Mouse (Mus musculus) lung, embryonic 15.5 days (tissue): ENCODE data around the gene Ptpru. TPM values are rescaled to one million over a fixed set of nuclear protein-coding genes. Genes with fewer than 3 reads are reported as not detected.

Source experiments
- ATAC-seq: fragments of 200-750 bp; cut with Nextera tagmentation; 2 replicates; pipeline ENCODE4 v1.8.0; 2017; ENCODE audit warnings: moderate number of reproducible peaks, borderline replicate concordance; ENCODE audit not compliant: low FRiP score, low TSS enrichment; ENCODE audit errors: extremely low read depth
- H3K27ac ChIP-seq: fragments of 300-500 bp; sonication (generic); 2 replicates; pipeline ENCODE4 v1.5.1; 2015; ENCODE audit warnings: moderate library complexity, mild to moderate bottlenecking, inconsistent platforms
- H3K27me3 ChIP-seq: fragments of 300-500 bp; sonication (generic); 2 replicates; pipeline ENCODE4 v1.6.1; 2015; ENCODE audit warnings: inconsistent platforms
- H3K36me3 ChIP-seq: fragments of 300-500 bp; sonication (generic); 2 replicates; pipeline ENCODE4 v1.6.1; 2015; ENCODE audit warnings: inconsistent platforms
- H3K4me1 ChIP-seq: fragments of 300-500 bp; sonication (generic); 2 replicates; pipeline ENCODE4 v1.6.1; 2015; ENCODE audit warnings: inconsistent platforms
- H3K4me2 ChIP-seq: fragments of 300-500 bp; sonication (generic); 2 replicates; pipeline ENCODE4 v1.6.1; 2015; ENCODE audit warnings: inconsistent platforms, mild to moderate bottlenecking, moderate library complexity
- H3K4me3 ChIP-seq: fragments of 300-500 bp; sonication (generic); 2 replicates; pipeline ENCODE4 v1.5.1; 2015; ENCODE audit warnings: mild to moderate bottlenecking, inconsistent platforms
- H3K9ac ChIP-seq: fragments of 300-500 bp; sonication (generic); 2 replicates; pipeline ENCODE4 v1.6.1; 2015; ENCODE audit warnings: inconsistent platforms
- H3K9me3 ChIP-seq: fragments of 300-500 bp; sonication (generic); 2 replicates; pipeline ENCODE4 v1.6.1; 2016; ENCODE audit warnings: inconsistent platforms
- WGBS: fragments of 180-500 bp; shearing (Covaris S2); methylation state at CpG from one replicate; pipeline ENCODE4 v1.1.7; 2015; 5-methylcytosine and 5-hydroxymethylcytosine counted together
- polyA plus RNA-seq: library from polyadenylated mRNA; unstranded; fragments of >200 nt; fragmentation: Nextera tagmentation; extraction: Ambion mirVana; gene quantifications from 2 replicates; pipeline ENCODE4 v1.2.1, GENCODE M21; 2015

Gene Ptpru
- polyA plus RNA-seq, 1 experiment from 2014 or later: 15.9 TPM

DNA sequence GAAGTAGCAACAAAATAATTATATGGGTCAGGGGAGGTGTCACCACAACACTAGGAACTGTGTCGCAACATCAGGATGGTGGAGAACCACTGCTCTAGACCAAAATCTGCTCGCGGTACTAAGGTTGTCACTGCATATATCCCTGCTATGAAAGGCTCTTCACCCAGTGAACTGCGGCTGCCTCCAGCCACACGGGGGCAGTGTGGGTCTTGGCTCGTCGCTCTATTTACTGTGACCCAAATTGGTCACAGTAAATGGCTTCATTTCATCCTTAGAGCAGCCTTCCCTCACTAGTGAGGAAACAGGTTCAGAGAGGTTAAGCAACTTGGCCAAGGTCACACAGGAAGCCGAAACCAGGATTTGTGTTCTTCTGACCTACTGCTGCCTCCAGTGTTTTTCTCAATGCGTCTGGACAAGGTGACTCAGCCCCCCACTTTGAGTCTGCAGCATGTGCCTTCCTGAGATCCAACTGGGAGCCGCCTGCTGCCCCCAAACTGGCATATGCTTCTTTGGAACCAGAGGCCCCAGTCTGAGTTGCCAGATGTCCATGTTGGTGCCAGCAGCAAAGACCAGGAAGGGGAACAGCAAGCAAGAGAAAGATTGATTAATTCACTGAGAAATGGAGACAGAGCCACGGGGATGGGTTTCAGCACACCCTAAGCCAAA lies 114.5 kb downstream of the Ptpru start:
- H3K9me3 ChIP-seq: no peaks in the 10 kb centered on the region
- 50% methylated on average over 11 of the region's 11 CpGs for WGBS
- H3K4me3 ChIP-seq: no peak overlapping the region
- no peak for ATAC-seq
- H3K36me3 ChIP-seq: no peaks in the 10 kb centered on the region
- no peak overlapping the region for H3K27ac ChIP-seq
- H3K4me2 ChIP-seq: no peak overlapping the region
- H3K4me1 ChIP-seq: peaks cover 5% of the 10 kb centered on the region; the same call in 1 of the 2 replicates
- no peak overlapping the region for H3K9ac ChIP-seq
- no peaks in the 10 kb centered on the region for H3K27me3 ChIP-seq

DNA sequence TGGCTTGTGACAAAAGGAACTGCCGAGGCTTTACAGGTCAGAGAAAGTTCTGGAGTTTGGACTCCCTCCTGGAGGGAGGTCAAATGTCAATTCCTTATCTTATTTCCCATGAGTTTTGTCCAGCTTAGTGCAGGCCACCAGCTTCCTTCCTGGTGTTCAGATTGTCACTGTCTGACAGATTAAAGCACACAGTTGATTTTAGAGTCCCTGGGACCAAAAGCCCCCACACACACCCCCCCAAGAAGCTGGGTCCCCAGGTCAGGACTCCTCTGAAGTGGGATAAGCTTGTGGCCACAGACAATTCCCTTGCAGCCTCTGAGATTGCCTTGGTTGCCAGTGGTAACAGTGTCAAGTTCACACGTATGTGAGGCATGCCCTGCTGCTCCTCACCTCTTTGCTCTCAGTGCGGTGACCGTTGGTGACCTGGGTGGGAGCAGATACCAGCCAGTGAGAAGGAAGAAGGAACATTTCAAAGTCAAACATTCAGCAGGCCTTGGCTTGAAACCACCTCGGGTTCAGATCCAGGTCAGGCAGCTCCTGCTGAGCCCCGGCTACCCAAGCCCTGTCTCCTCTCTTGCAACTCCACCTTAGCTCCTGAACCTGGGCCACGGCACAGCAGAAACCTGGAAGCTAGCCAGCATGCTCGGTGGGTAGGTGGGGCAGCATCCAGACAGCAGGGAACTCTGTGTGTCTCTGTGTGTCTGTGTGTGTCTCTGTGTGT lies 115.8 kb downstream of the Ptpru start:
- no peaks in the 10 kb centered on the region for H3K36me3 ChIP-seq
- no peaks in the 10 kb centered on the region for H3K9me3 ChIP-seq
- no peak for ATAC-seq
- no peak overlapping the region for H3K4me3 ChIP-seq
- no peak overlapping the region for H3K9ac ChIP-seq
- 9% methylated on average over 8 of the region's 8 CpGs for WGBS
- no peak overlapping the region for H3K4me2 ChIP-seq
- no peaks in the 10 kb centered on the region for H3K27me3 ChIP-seq
- H3K27ac ChIP-seq: no peak overlapping the region
- peaks cover 5% of the 10 kb centered on the region; the same call in 1 of the 2 replicates for H3K4me1 ChIP-seq

DNA sequence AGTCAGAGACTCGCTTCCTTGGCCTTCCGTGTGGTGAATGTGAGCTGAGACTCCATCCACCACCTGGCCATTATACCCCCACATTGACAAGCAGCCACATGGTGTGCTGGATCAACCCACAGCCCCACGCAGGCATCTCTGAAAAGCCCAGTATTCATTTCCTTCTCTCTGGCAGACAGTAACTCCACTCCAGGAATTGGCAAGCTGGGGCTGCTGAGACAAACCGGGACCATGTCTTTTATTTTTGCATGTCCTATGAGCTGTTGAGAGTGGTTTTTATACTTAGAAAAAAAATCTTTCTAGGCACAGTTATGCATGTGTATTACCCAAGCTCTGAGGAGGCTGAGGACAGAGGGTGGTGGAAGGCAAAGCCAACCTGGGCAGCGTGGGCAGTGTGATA lies 118.9 kb downstream of the Ptpru start:
- no peaks in the 10 kb centered on the region for H3K36me3 ChIP-seq
- H3K27ac ChIP-seq: no peak overlapping the region
- no peak overlapping the region for H3K9ac ChIP-seq
- no peak overlapping the region for H3K4me2 ChIP-seq
- H3K4me3 ChIP-seq: no peak overlapping the region
- WGBS: 61% methylated on average over 5 of the region's 5 CpGs
- ATAC-seq: no peak
- H3K9me3 ChIP-seq: no peaks in the 10 kb centered on the region
- H3K27me3 ChIP-seq: no peaks in the 10 kb centered on the region
- H3K4me1 ChIP-seq: peaks cover 5% of the 10 kb centered on the region; the same call in 1 of the 2 replicates

Other genes starting within 250 kb of the Ptpru start
- 45.9 and 47.6 TPM in 2 replicates for gene Mecr, start 5.2 kb upstream of the Ptpru start, polyA plus RNA-seq
- gene Srsf4, start 35.3 kb upstream of the Ptpru start, polyA plus RNA-seq: 117 and 119 TPM in 2 replicates
- gene Tmem200b, start 83.5 kb upstream of the Ptpru start, polyA plus RNA-seq: 1.1 and 1.2 TPM in 2 replicates
- 0.06 and 0.09 TPM in 2 replicates for gene Gm10300, start 236.4 kb upstream of the Ptpru start, polyA plus RNA-seq
- 62.2 and 65.0 TPM in 2 replicates for gene Epb41, start 237.0 kb upstream of the Ptpru start, polyA plus RNA-seq